Mouse (Mus musculus): Measurements from ENCODE around the gene Setd7. TPM values are rescaled to one million over a fixed set of nuclear protein-coding genes. Genes with fewer than 3 reads are reported as not detected.

Gene Setd7
- total RNA-seq, 1 experiment from 2014 or later = 29.5 TPM

DNA sequence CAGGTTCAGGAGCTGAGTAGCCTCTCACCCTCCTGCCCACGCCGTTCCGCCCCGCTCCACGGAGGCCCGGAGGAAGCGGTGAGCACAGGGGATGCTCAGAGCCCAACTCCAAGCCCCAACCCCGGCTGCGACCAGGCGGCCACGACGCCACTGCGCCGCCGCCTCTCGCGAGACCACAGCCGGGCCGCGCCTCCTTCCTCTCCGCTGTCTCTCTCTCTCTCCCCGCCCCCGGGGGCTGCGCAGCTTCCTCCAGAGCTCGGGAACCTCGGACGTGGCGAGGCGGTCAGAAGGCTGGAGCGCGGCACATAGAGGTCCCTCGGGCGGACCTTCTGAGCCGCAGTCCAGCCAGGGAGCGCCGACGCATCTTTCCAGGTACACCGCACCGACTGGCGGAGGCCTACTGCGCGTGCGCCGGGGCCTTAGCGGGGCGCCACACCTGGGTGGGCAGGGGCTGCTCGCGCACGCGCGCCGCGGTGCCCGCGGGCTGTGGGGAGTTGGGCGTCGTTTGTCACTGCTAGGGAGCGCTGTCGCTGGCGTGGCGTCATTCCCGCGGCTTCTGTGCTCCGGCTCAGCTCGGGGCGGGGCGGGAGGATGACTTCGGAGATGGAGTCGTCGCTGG is 76.8 kb downstream of the Setd7 start, which contains the start of gene Rab33b:
TSS of gene Rab33b (plus strand) at position 180 of the 619 bp plus-strand sequence.
- ATAC-seq (replicated peaks; ENCODE audit: low read depth, poor library complexity, severe bottlenecking) = peak; percentile 87

DNA sequence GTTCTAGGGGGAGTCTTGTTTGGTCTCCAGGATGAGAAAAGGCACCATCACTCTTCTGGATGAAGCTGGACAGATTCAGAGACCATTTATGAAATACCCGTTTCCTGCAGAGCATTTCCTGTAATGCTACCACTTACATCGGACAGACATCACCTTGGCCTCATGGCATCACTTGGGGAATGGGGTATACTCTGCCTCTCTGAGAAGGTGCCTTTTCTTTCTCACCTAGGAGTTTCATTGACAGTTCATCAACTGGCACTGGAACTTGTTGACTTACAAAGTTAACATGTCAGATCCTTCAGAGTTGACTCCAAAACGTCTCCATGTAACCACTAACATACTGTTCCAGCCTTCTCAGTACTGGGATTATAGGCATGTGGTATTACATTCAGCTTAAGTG is 77.9 kb downstream of the Setd7 start:
- no peak for ATAC-seq (replicated peaks; ENCODE audit: low read depth, poor library complexity, severe bottlenecking)

DNA sequence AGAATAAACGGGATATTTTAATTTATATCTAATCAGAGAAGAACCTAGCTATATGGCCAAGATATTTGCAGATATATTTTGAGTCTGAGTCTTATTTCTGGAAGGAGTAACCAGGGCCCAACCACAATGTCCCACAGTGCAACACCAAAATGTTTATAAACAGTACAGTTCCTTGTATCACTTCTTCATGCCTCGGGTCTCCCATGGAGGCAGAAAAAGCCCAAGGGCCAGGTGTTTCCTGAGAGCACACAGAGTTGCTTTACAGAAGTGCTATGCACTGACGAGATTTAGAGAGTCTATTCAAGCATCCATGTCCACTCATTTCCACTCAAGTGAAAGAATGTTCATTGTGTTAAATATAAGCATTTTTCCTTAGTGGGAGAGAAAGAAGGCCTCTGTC is 78.8 kb downstream of the Setd7 start:
- no peak for ATAC-seq (replicated peaks; ENCODE audit: low read depth, poor library complexity, severe bottlenecking)

DNA sequence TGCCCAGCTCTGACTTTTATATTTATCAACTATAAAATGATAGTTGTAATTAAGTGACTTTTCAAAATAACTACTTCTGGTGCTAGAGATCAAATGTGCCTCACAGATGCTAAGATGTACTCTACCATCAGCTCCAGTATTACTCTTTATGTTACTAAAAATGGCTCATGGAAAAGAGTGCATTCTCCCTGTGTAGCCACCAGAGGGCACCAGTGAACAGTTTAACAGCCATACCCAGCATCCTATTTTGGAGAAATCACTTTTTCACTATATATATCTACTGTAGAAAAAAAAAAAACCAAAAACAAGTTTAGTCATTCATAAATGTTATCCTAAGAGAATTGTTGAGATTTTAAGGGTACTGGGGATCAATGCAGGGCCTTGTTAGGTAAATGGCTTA is 79.6 kb downstream of the Setd7 start:
- peak; percentile 20; the same call in 1 of the 2 replicates for ATAC-seq (replicated peaks; ENCODE audit: low read depth, poor library complexity, severe bottlenecking)

DNA sequence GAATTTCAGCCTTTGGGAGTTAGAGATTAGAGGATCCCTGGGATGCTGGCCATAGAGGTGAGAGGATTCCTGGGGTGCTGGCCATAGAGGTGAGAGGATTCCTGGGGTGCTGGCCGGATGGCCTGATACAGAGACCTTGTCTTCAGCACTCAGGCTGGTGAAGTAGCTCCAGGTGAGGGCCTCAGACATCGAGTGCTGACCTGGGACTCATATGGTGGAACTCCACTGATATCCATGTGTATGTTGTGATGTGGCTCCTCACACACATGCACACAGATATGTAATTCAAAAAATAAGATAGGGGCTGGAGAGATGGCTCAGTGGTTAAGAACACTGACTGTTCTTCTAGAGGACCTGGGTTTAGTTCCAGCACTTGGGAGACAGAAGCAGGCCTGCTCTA is 80.8 kb downstream of the Setd7 start:
- no peak for ATAC-seq (replicated peaks; ENCODE audit: low read depth, poor library complexity, severe bottlenecking)

DNA sequence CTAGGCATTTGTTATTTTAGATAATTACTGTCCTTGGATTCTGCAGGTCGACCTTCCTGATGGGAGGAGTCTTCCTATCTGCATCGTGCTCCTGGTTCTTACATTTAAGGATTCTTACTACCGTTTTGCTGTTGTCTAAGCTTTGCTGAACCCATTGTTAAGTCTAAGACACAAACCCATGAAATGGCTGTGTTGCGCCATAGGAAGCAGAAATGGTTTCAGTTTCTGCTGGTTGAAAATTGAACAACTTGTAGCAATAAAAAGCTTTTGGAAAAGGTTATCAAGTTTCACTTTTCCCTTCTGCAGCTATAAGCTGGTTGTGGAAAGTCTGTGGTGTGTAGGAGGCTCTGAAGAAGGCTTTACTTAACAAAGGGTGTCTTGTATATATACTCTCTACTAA is 85.0 kb downstream of the Setd7 start:
- 0 out of 2 replicates have a peak, but pooled peaks have one; percentile 45 for ATAC-seq (replicated peaks; ENCODE audit: low read depth, poor library complexity, severe bottlenecking)

DNA sequence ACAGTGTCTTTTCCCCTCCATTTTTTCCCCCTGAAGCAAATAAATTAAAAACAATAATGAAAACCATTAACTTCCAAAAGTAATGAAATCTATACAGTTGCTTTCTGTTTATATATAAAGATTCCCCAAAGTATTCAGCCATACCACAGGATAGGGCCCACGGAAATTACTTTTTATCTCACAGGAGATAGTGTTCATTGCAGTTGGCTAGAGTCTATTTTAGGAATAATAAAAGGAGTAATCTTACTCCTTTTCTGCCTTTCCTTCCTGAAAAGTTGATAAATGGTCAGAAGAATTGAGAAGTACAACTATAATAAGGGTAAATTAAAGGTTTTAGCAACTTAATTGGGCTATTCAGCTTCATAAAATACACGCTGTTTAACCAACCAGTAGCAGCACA is 92.1 kb downstream of the Setd7 start:
- ATAC-seq (replicated peaks; ENCODE audit: low read depth, poor library complexity, severe bottlenecking) = no peak

Other genes starting within 250 kb of the Setd7 start
- 123 and 129 TPM in 2 replicates for gene Elf2, start 220.2 kb downstream of the Setd7 start, total RNA-seq (2017)
- gene Mgarp, start 164.1 kb downstream of the Setd7 start, total RNA-seq (2017) = not detected in 2 replicates
- gene Ndufc1, start 151.9 kb downstream of the Setd7 start, total RNA-seq (2017) = 22.7 and 50.2 TPM in 2 replicates
- gene Naa15, start 145.7 kb downstream of the Setd7 start, total RNA-seq (2017) = 193 and 245 TPM in 2 replicates
- 10.3 and 16.9 TPM in 2 replicates for gene Rab33b, start 77.0 kb downstream of the Setd7 start, total RNA-seq (2017)
- 2.3 and 9.9 TPM in 2 replicates for gene Mgst2, start 99.5 kb upstream of the Setd7 start, total RNA-seq (2017)